Mouse (Mus musculus): ENCODE data around the gene Ldlrad3.

Gene Ldlrad3

GRCm38 (mm10) chr2:102185069-102185950 is 875 bp downstream of the Ldlrad3 start:
- DNase-seq (ENCODE audit: low read depth, low spot score) = no peak

- DNase-seq (ENCODE audit: low read depth, low spot score) = no peak
Observed at GRCm38 (mm10) chr2:102183720-102184480, 2.3 kb downstream of the Ldlrad3 start.

- no peak for DNase-seq (ENCODE audit: low read depth, low spot score)
Observed at GRCm38 (mm10) chr2:102181459-102181858, 4.7 kb downstream of the Ldlrad3 start.

- DNase-seq (ENCODE audit: low read depth, low spot score) = no peak
Observed at GRCm38 (mm10) chr2:102176434-102176772, 9.8 kb downstream of the Ldlrad3 start.

GRCm38 (mm10) chr2:102175741-102176433 is 10.3 kb downstream of the Ldlrad3 start:
- DNase-seq (ENCODE audit: low read depth, low spot score) = no peak

- DNase-seq (ENCODE audit: low read depth, low spot score) = no peak
Observed at GRCm38 (mm10) chr2:102172458-102172857, 13.7 kb downstream of the Ldlrad3 start.

- DNase-seq (ENCODE audit: low read depth, low spot score) = no peak
Observed at GRCm38 (mm10) chr2:102166550-102167325, 19.4 kb downstream of the Ldlrad3 start.

GRCm38 (mm10) chr2:102163106-102163505 is 23.1 kb downstream of the Ldlrad3 start:
- no peak for DNase-seq (ENCODE audit: low read depth, low spot score)

GRCm38 (mm10) chr2:102157555-102157954 is 28.6 kb downstream of the Ldlrad3 start:
- no peak for DNase-seq (ENCODE audit: low read depth, low spot score)

GRCm38 (mm10) chr2:102157010-102157409 is 29.2 kb downstream of the Ldlrad3 start:
- DNase-seq (ENCODE audit: low read depth, low spot score) = no peak

- no peak for DNase-seq (ENCODE audit: low read depth, low spot score)
Observed at GRCm38 (mm10) chr2:102156460-102156859, 29.7 kb downstream of the Ldlrad3 start.

- no peak for DNase-seq (ENCODE audit: low read depth, low spot score)
Observed at GRCm38 (mm10) chr2:102155306-102156015, 30.7 kb downstream of the Ldlrad3 start.

- no peak for DNase-seq (ENCODE audit: low read depth, low spot score)
Observed at GRCm38 (mm10) chr2:102154771-102155211, 31.4 kb downstream of the Ldlrad3 start.

- no peak for DNase-seq (ENCODE audit: low read depth, low spot score)
Observed at GRCm38 (mm10) chr2:102154328-102154727, 31.9 kb downstream of the Ldlrad3 start.

- DNase-seq (ENCODE audit: low read depth, low spot score) = no peak
Observed at GRCm38 (mm10) chr2:102153516-102153915, 32.7 kb downstream of the Ldlrad3 start.

GRCm38 (mm10) chr2:102152851-102153250 is 33.3 kb downstream of the Ldlrad3 start:
- DNase-seq (ENCODE audit: low read depth, low spot score) = no peak

- DNase-seq (ENCODE audit: low read depth, low spot score) = peak; percentile 75
Observed at GRCm38 (mm10) chr2:102149058-102149457, 37.1 kb downstream of the Ldlrad3 start.

- no peak for DNase-seq (ENCODE audit: low read depth, low spot score)
Observed at GRCm38 (mm10) chr2:102148093-102148492, 38.1 kb downstream of the Ldlrad3 start.

GRCm38 (mm10) chr2:102147561-102147960 is 38.6 kb downstream of the Ldlrad3 start:
- no peak for DNase-seq (ENCODE audit: low read depth, low spot score)

GRCm38 (mm10) chr2:102146386-102146785 is 39.8 kb downstream of the Ldlrad3 start:
- DNase-seq (ENCODE audit: low read depth, low spot score) = no peak

- no peak for DNase-seq (ENCODE audit: low read depth, low spot score)
Observed at GRCm38 (mm10) chr2:102145036-102145435, 41.1 kb downstream of the Ldlrad3 start.

Data from telencephalon, adult 2 months (tissue).